Mouse (Mus musculus): ENCODE measurements around the gene Mif4gd. TPM values are rescaled to one million over a fixed set of nuclear protein-coding genes. Genes with fewer than 3 reads are reported as not detected.
A peak's percentile ranks its signal among the peaks of the same experiment; 100 is the strongest.

Mif4gd gene
- polyA plus RNA-seq (2015; fragmentation: Nextera tagmentation; extraction: Ambion mirVana): 37.9 and 39.9 TPM in 2 replicates

- no peaks in the 10 kb centered on the region for H3K9me3 ChIP-seq (ENCODE audit: low read length)
- no peaks in the 10 kb centered on the region for H3K27me3 ChIP-seq (ENCODE audit: insufficient read depth, low read length)
- TF ChIP-seq CTCF (IDR thresholded peaks at IDR 0.05; ENCODE audit: low read depth) (peak; percentile 70), EP300 (IDR thresholded peaks at IDR 0.05; ENCODE audit: low read depth) (no peak)
- peak within 1 kb of the TSS; percentile 62 for H3K4me3 ChIP-seq (ENCODE audit: low read depth, low read length)
- ATAC-seq: peak; percentile 89
- H3K4me1 ChIP-seq (ENCODE audit: insufficient read depth): peaks cover 19% of the 10 kb centered on the region
- DNase-seq: peak; percentile 97
- peaks cover 33% of the 10 kb centered on the region for H3K36me3 ChIP-seq (replicated peaks; ENCODE audit: insufficient read depth, low read length)
- peak within 1 kb of the TSS; percentile 99 for H3K27ac ChIP-seq (ENCODE audit: low read depth)
- H3K9ac ChIP-seq (replicated peaks): peak within 1 kb of the TSS; percentile 81
- under 1% methylated on average over 60 of the region's 80 CpGs for WGBS (ENCODE audit: insufficient replicate concordance)
- peak within 1 kb of the TSS; percentile 97 for H3K4me2 ChIP-seq (ENCODE audit: low read depth, low read length)
Measured at GRCm38 (mm10) chr11:115612410-115613137, at the start of gene Mif4gd. Gene Mif4gd, minus strand, starts transcription at chr11:115612969.

- peaks cover 5% of the 10 kb centered on the region; the same call in 1 of the 2 replicates for H3K36me3 ChIP-seq (replicated peaks; ENCODE audit: insufficient read depth, low read length)
- H3K9me3 ChIP-seq (ENCODE audit: low read length): no peaks in the 10 kb centered on the region
- H3K27me3 ChIP-seq (ENCODE audit: insufficient read depth, low read length): no peaks in the 10 kb centered on the region
- WGBS (ENCODE audit: insufficient replicate concordance): 92% methylated on average over 4 of the region's 4 CpGs
- H3K4me1 ChIP-seq (ENCODE audit: insufficient read depth): peaks cover 7% of the 10 kb centered on the region
- TF ChIP-seq CTCF (IDR thresholded peaks at IDR 0.05; ENCODE audit: low read depth) (no peak), EP300 (IDR thresholded peaks at IDR 0.05; ENCODE audit: low read depth) (no peak)
- H3K4me2 ChIP-seq (ENCODE audit: low read depth, low read length): no peak overlapping the region
- no peak overlapping the region for H3K4me3 ChIP-seq (ENCODE audit: low read depth, low read length)
- no peak overlapping the region for H3K9ac ChIP-seq (replicated peaks)
- DNase-seq (no peak), ATAC-seq (no peak)
- no peak overlapping the region for H3K27ac ChIP-seq (ENCODE audit: low read depth)
Measured at GRCm38 (mm10) chr11:115660376-115660775, 47.6 kb upstream of the Mif4gd start.

- ATAC-seq: no peak
- H3K36me3 ChIP-seq (replicated peaks; ENCODE audit: insufficient read depth, low read length): peaks cover 14% of the 10 kb centered on the region
- no peaks in the 10 kb centered on the region for H3K9me3 ChIP-seq (ENCODE audit: low read length)
- TF ChIP-seq EP300 (IDR thresholded peaks at IDR 0.05; ENCODE audit: low read depth) (no peak), CTCF (IDR thresholded peaks at IDR 0.05; ENCODE audit: low read depth) (no peak)
- no peak overlapping the region for H3K4me3 ChIP-seq (ENCODE audit: low read depth, low read length)
- 0 out of 2 replicates have a peak, but pooled peaks cover 2% of the 10 kb centered on the region for H3K4me1 ChIP-seq (ENCODE audit: insufficient read depth)
- WGBS (ENCODE audit: insufficient replicate concordance): 66% methylated on average over 6 of the region's 6 CpGs
- no peak for DNase-seq
- no peak overlapping the region for H3K27ac ChIP-seq (ENCODE audit: low read depth)
- H3K9ac ChIP-seq (replicated peaks): no peak overlapping the region
- no peak overlapping the region for H3K4me2 ChIP-seq (ENCODE audit: low read depth, low read length)
- H3K27me3 ChIP-seq (ENCODE audit: insufficient read depth, low read length): no peaks in the 10 kb centered on the region
Measured at GRCm38 (mm10) chr11:115658521-115658920, 45.8 kb upstream of the Mif4gd start.

- no peak for ATAC-seq
- H3K4me1 ChIP-seq (ENCODE audit: insufficient read depth): no peaks in the 10 kb centered on the region
- H3K9ac ChIP-seq (replicated peaks): no peak overlapping the region
- H3K4me2 ChIP-seq (ENCODE audit: low read depth, low read length): no peak overlapping the region
- peaks cover 35% of the 10 kb centered on the region for H3K36me3 ChIP-seq (replicated peaks; ENCODE audit: insufficient read depth, low read length)
- TF ChIP-seq CTCF (IDR thresholded peaks at IDR 0.05; ENCODE audit: low read depth) (no peak), EP300 (IDR thresholded peaks at IDR 0.05; ENCODE audit: low read depth) (no peak)
- H3K4me3 ChIP-seq (ENCODE audit: low read depth, low read length): no peak overlapping the region
- H3K27ac ChIP-seq (ENCODE audit: low read depth): no peak overlapping the region
- DNase-seq: no peak
- H3K9me3 ChIP-seq (ENCODE audit: low read length): no peaks in the 10 kb centered on the region
- 38% methylated on average over 2 of the region's 2 CpGs for WGBS (ENCODE audit: insufficient replicate concordance)
- no peaks in the 10 kb centered on the region for H3K27me3 ChIP-seq (ENCODE audit: insufficient read depth, low read length)
Measured at GRCm38 (mm10) chr11:115654128-115654527, 41.4 kb upstream of the Mif4gd start.

GRCm38 (mm10) chr11:115653194-115653593, 40.4 kb upstream of the Mif4gd start:
- ATAC-seq (no peak), DNase-seq (no peak)
- Histone ChIP-seq H3K4me3 (ENCODE audit: low read depth, low read length) (no peak overlapping the region), H3K36me3 (replicated peaks; ENCODE audit: insufficient read depth, low read length) (peaks cover 39% of the 10 kb centered on the region), H3K4me1 (ENCODE audit: insufficient read depth) (no peaks in the 10 kb centered on the region), H3K27ac (ENCODE audit: low read depth) (no peak overlapping the region), H3K27me3 (ENCODE audit: insufficient read depth, low read length) (no peaks in the 10 kb centered on the region), H3K9ac (replicated peaks) (no peak overlapping the region), H3K4me2 (ENCODE audit: low read depth, low read length) (no peak overlapping the region), H3K9me3 (ENCODE audit: low read length) (no peaks in the 10 kb centered on the region)
- WGBS (ENCODE audit: insufficient replicate concordance): 88% methylated on average over 3 of the region's 3 CpGs
- TF ChIP-seq CTCF (IDR thresholded peaks at IDR 0.05; ENCODE audit: low read depth) (no peak), EP300 (IDR thresholded peaks at IDR 0.05; ENCODE audit: low read depth) (no peak)

- H3K36me3 ChIP-seq (replicated peaks; ENCODE audit: insufficient read depth, low read length): peaks cover 49% of the 10 kb centered on the region
- no peaks in the 10 kb centered on the region for H3K9me3 ChIP-seq (ENCODE audit: low read length)
- DNase-seq: no peak
- H3K27me3 ChIP-seq (ENCODE audit: insufficient read depth, low read length): no peaks in the 10 kb centered on the region
- no peaks in the 10 kb centered on the region for H3K4me1 ChIP-seq (ENCODE audit: insufficient read depth)
- H3K9ac ChIP-seq (replicated peaks): no peak overlapping the region
- TF ChIP-seq CTCF (IDR thresholded peaks at IDR 0.05; ENCODE audit: low read depth) (no peak), EP300 (IDR thresholded peaks at IDR 0.05; ENCODE audit: low read depth) (no peak)
- no peak overlapping the region for H3K4me3 ChIP-seq (ENCODE audit: low read depth, low read length)
- no peak overlapping the region for H3K27ac ChIP-seq (ENCODE audit: low read depth)
- no peak overlapping the region for H3K4me2 ChIP-seq (ENCODE audit: low read depth, low read length)
- WGBS (ENCODE audit: insufficient replicate concordance): 87% methylated on average over 3 of the region's 3 CpGs
- no peak for ATAC-seq
Measured at GRCm38 (mm10) chr11:115651680-115652079, 38.9 kb upstream of the Mif4gd start.
